Comparison of ENCODE assay signal across 12 mouse cellular contexts in genomic region chr4:55535012-55535411, GRCm38 (mm10).
"Had no signal": no experiment of that assay in that cellular context is flagged by ENCODE, and none has a peak within 500 bp of the region (broad histone marks: within the 10 kb centered on the region; RNA-seq: fewer than 3 reads in every experiment).

No protein-coding gene starts in this region.

- DNase-seq: lung, postnatal 4 days; right cerebral cortex, postnatal 14 days; thymus, adult 2 months; thymus, postnatal 25 days had no signal

- H3K27ac ChIP-seq: liver, embryonic 12.5 days; liver, embryonic 14.5 days; midbrain, embryonic 10.5 days; midbrain, embryonic 13.5 days; neural tube, embryonic 12.5 days; stomach, embryonic 15.5 days had no signal

- H3K9ac ChIP-seq: liver, embryonic 12.5 days; liver, embryonic 14.5 days; lung, embryonic 14.5 days; midbrain, embryonic 13.5 days; neural tube, embryonic 12.5 days; stomach, embryonic 15.5 days had no signal

- H3K27me3 ChIP-seq: stomach, embryonic 15.5 days had no signal

- H3K36me3 ChIP-seq: liver, embryonic 12.5 days; midbrain, embryonic 10.5 days; midbrain, embryonic 13.5 days; neural tube, embryonic 12.5 days; stomach, embryonic 15.5 days had no signal

- H3K4me2 ChIP-seq: liver, embryonic 12.5 days; lung, embryonic 14.5 days; midbrain, embryonic 13.5 days; neural tube, embryonic 12.5 days; stomach, embryonic 15.5 days had no signal

- H3K4me3 ChIP-seq: liver, embryonic 12.5 days; midbrain, embryonic 10.5 days; midbrain, embryonic 13.5 days; neural tube, embryonic 12.5 days; stomach, embryonic 15.5 days had no signal

- ATAC-seq: liver, embryonic 12.5 days; midbrain, embryonic 13.5 days; midbrain, embryonic 16.5 days had no signal

- H3K9me3 ChIP-seq: liver, embryonic 12.5 days; midbrain, embryonic 10.5 days; midbrain, embryonic 13.5 days; neural tube, embryonic 12.5 days; stomach, embryonic 15.5 days had no signal
